Mouse (Mus musculus) ES-Bruce4 (cell line): ENCODE measurements around the gene Tnfrsf9.

Experiments
- CTCF ChIP-seq: IDR thresholded peaks from one replicate; pipeline ENCODE4 v1.8.1; 2011; ENCODE audit warnings: low read depth, low read length
- POLR2A ChIP-seq: IDR thresholded peaks from one replicate; pipeline ENCODE4 v1.8.1; 2011; ENCODE audit warnings: low read length; ENCODE audit not compliant: insufficient read depth

DNA sequence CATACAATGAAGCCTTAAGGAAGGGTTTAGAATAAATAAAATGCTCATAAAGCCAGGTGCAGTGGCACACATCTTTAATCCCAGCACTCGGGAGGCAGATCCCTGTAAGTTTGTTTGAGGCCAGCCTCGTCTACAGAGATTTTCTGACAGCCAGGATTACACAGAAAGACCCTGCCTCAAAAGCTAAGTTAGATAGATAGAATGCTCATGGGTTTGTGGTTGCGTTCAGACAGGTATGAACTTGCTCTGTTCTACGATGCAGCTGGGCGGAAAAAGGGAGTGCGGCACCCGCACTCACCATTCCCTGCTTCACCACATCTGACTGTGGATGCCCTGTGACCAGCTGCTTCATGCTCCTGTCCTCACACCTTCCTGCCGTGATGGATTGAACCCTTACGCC, 65.1 kb downstream of the Tnfrsf9 start:
- TF ChIP-seq CTCF, result no peak
- TF ChIP-seq POLR2A, result no peak
